Mouse (Mus musculus) testis, adult 2 months (tissue): ENCODE results near the gene Zfp322a.

Experiments used
- CTCF ChIP-seq: fragments of 200-500 bp; IDR thresholded peaks from 2 replicates; pipeline ENCODE4 v1.5.1; 2012; ENCODE audit warnings: low read depth, mild to moderate bottlenecking, inconsistent platforms, low read length, moderate library complexity; ENCODE audit not compliant: control insufficient read depth, insufficient read depth, insufficient replicate concordance
- POLR2A ChIP-seq: fragments of 200-500 bp; IDR thresholded peaks from 2 replicates; pipeline ENCODE4 v1.6.1; 2012; ENCODE audit warnings: low read depth, mild to moderate bottlenecking, inconsistent platforms, low read length, moderate library complexity; ENCODE audit not compliant: control insufficient read depth

- no peak for TF ChIP-seq CTCF
- TF ChIP-seq POLR2A: no peak
Observed at GRCm38 (mm10) chr13:23372433-23372832, 3.4 kb upstream of the Zfp322a start.
